Mouse (Mus musculus) thymus, postnatal 0 days (tissue): ENCODE measurements around the gene Nab2. TPM values are rescaled to one million over a fixed set of nuclear protein-coding genes. Genes with fewer than 3 reads are reported as not detected.

Experiments used
- DNase-seq: peaks from one replicate; pipeline ENCODE4 v3.0.0-alpha.2; 2015; ENCODE audit warnings: low spot score
- polyA plus RNA-seq: library from polyadenylated mRNA; unstranded; fragments of >200 nt; fragmentation: Nextera tagmentation; extraction: Ambion mirVana; gene quantifications from 2 replicates; pipeline ENCODE4 v1.2.1, GENCODE M21; 2015

The Nab2 gene
- polyA plus RNA-seq: 9.2 and 10.0 TPM in 2 replicates

DNA sequence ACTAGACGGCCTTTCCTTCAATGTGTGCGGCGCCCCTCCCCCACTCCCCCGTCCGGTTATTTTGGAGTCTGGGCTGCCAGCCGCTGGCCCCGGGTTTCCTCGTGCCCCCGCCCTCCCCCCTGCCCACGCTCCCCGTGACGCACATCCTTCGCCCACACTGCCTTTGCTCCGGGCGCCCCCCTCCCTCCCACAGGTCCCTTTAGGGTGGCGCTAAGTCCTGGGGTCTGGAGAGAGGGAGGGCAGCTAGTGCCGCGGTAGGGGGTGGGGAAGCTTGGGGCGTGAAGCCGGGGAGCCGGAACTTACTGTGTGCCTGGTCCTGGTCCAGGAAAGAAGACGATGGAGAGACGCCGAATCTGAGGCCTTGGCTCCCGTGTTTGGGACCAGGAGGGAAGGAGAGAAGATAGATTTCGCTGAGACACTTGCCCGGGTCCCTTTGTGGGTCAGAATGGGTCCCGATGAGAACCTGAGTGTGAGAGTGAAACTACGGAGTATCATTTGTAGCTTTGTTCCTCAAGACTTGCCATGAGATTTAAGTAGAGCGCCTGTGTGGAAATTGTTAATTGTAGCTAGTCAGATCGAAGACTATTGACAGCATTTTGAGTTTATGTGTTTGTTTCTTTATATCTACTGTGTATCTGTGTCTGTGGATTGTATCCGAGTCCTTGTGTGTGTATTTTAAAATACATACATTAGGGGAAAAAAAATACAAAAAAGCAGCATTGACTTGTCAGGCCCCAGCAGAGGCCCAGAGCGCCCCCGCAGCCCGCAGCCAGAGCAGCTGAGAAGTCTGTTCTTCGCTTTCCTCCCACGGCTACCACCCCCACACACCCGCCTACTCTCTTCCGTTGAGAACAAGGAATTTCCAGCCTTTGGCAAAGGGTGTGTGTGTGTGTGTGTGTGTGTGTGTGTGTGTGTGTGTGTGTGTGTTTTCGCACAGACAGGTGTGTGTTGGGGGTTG, at the start of gene Nab2:
Gene Nab2, minus strand, starts transcription at position 476 of the 958 bp plus-strand sequence.
- peak; percentile 74 for DNase-seq

DNA sequence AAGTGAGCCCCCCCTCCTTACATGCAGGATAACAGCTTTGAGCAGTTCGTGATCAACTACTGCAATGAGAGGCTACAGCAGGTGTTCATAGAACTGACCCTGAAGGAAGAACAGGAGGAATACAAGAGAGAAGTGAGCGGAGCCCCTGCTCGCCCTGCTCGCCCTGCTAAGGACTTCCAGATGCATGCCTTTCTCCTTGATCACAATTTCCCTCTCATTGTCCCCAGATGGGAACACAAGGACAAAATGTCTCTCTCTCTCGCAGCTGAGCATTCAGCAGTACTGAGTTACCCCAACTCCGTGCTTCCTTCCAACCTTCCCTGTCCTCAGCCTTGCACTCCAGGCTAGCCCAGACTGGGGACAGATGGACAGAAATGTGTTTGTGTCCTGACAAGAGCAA, 44.4 kb upstream of the Nab2 start:
- no peak for DNase-seq

DNA sequence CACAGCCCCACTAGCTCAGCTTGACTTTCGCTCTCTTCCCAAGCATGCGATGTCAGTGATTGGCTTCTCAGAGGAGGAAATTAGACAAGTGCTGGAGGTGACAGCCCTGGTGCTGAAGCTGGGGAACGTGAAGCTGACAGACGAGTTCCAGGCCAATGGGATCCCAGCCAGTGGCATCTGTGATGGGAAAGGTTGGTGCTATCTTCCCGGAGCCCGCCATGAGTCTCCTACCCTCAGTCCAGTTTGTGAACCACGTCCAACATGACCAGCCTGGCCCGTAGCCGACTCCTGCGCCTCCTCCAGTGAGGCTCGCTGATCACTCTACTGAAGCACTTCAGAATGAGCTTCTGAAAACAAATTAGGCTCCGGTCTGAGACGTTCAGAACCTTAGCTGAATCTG, 42.0 kb upstream of the Nab2 start:
- DNase-seq: no peak

DNA sequence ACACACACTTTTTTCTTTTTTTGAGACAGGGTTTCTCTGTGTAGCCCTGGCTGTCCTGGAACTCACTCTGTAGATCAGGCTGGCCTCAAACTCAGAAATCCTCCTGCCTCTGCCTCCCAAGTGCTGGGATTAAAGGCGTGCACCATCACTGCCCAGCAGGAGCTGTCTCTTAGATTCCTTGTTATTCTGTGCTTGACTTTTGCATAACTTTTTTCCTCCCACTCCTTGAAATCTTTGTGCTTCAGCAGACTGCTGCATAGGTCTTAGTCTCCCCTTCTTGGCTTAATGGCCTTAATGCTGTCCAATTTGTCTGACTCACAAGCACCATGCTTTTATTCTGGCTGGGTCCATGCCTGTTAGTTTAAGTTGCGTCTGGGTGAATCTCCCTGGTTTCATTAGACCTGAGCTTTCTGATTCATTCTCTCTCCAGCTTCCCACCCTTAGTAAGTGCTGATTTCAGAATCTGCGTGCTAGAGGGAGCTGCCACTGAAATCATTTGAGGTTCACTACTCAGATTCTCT, 40.5 kb upstream of the Nab2 start:
- DNase-seq: no peak

DNA sequence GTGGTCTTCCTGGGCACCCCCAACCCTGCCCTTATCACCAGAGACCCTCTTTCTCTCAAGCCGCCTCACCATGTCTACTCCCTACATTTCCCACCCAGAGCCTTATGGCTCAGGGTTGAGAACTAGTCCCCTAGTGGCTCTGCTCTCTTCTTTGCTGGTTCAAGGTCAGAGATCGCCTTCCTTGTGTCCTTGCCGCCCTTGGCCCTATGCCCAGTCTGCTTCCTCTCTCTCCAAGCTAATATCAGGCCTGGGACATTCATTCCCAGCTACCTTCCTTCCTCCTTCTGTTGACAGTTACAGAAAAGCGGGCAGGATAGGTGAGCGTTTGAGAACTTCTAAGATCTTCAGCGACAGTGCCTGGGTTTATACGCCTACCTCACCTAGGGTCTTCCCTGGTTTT, 39.4 kb upstream of the Nab2 start:
- no peak for DNase-seq

DNA sequence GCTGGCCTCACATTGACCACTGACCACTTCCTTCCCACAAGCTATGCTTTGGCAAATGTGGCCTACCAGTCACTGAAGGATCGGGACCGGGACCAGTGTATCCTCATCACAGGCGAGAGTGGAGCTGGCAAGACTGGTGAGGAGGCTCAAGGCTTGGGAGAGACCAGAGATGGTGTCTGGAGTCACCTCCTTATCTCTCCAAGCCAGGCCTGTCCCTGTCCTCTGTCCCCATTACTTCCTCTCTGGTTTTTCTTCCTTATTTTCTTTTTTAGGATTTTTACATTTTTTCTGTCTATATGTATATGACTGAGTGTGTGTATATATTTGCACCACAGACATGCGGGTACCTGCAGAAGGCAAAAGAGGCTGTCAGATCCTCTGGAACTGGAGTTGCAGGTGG, 37.4 kb upstream of the Nab2 start:
- no peak for DNase-seq

DNA sequence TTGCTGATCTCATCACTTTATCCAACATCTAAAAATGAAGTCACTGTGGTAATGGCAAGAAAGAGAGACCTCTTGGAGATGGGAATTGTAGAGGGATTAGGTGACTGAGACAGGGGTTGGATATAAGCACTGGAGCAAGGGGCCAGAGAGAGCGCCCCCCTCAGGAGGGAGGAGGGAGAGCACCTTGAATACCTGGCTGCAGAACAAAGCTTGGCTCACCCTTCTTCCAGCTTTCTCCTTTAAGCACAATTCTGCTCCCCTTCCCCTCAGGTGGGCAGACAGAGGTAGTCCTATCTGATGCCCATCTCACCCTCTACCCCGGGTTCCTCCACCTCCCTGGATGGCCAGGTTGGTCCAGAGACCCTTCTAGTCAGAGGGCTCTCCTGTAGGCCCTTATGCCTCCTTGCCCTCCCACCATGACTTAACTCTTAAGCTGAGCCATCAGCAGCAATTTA, 36.4 kb upstream of the Nab2 start, which contains the start of gene Myo1a:
Gene Myo1a, plus strand, starts transcription at position 405 of the 455 bp plus-strand sequence.
- DNase-seq: no peak

DNA sequence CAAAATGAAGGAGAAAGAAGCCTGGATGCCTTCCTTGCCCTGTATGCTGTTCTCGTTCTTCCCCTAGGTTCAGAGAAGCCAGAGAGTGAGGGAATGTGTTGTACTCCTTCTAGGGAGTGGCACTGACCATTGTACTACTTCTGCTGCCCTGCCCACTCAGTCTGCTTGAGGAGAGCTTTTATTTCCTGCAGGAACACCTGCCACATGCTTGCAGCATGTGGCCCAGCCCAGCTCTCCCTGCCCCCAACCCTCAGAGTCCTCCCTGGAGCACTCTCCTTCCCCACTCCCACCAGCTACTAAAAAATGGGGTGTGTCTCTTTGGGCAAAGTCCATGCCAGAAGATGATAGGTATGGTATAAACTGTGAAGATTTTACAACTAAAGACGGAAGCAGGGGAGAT, 35.9 kb upstream of the Nab2 start:
- no peak for DNase-seq

DNA sequence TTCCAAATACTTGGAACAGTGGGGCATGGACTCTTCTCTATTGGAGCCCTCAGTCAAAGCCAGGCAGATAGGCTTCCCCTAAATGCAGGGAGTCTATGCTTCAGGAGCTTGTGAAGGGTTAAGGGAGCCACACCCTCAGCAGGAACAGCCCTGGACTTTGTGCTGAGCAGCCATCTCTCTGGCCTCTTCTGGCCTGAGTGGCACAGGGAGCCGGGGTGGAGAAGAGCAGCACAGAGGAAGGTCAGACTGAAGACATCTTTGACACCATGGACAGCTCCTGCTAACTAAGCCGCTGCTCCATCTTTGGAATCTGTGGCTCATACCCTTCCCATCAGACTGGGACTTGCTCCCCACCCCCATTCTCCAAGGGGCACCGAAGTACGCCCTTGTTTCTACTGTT, 34.9 kb upstream of the Nab2 start:
- no peak for DNase-seq

DNA sequence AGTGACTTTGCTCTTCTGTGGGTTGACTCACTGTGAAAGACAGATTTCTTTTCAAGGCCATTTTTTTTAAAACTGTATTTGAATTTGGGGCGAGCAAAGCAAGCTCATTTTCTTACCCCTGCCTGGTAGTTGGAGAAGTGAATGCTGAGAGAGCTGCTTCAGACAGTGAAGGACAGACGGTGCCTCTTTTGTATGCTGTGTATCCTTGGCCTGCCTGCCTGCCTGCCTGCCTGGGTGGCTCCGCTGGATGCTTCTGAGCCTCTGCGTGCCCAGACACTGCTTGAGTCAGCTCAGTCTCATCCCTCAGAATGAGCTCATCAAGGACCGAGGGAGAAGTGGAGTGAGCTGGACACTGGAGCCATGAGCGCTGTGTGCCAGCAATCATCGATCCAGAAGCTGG, 30.6 kb upstream of the Nab2 start:
- DNase-seq: no peak

DNA sequence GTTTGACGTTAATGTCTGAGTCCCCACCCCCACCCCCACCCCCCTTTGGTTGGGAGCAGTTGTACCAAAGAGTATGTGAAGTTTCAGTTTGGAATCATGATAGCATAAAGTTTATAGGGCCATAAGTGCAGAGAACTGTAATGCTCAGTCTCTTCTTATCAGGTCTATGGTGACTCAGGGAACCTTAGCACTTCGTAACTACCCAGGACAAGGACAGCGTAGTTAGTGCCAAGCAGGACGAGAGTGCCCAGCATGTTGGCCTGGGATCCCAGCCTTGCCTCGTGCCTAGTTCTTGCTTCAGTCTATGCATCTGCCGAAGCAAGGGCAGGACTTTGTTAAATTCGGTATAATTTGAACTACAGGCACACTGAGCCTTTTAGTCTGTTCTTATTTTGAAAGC, 27.4 kb upstream of the Nab2 start:
- DNase-seq: no peak

DNA sequence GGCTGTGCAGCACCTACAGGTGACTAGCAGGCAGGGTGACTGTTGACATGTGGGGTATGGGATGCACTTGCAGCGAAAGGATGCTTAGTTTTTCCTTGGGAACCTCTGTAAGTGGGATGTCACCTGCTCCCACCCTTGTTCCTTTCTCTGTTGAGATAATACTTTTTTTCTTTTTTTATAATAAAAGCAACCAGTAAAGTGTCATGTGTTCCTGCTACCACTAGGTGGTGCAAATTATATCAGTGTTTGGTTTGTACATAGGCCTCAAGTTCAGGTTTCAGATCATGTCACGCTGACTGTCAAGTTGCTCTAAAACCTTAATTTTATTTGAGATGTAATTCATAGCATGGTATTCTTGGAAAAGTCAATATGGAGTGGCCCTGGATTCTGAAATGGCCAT, 26.3 kb upstream of the Nab2 start:
- DNase-seq: peak; percentile 38

DNA sequence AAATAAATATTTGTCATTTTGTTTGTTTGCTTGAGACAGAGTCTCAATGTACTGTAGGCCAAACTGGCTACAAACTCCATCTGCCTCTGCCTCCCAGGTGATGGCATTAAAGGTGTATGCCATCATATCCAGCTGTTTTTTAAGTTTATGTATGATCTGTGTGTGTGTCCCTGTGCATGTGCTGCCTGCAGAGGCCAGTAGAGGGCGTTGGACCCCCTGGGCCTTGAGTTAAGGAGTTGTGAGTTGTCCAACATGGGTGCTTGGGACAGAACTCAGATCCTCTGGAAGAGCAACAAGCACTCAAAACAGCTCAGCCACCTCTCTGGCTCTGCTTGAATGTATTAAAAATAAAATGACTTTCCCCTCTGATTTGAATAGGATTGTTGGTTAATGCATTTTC, 22.7 kb upstream of the Nab2 start:
- no peak for DNase-seq

DNA sequence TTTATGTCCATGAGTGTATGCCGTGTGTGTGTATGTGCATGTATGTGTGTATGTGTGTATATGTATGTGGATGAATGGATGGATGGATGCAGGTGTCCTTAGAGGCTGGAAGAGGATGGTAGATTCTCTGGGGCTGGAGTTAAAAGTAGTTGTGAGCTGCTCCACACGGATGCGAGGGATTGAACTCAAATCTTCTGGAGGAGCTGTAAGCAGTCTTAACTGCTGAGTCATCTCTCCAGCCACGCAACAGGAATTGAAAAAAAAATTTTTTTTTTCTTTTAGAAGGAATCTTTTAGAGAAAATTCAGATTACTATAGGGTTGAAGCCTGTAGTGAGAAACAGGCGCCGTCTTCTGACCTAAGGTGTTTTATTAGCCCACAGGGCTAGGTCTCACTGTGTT, 14.5 kb upstream of the Nab2 start:
- DNase-seq: no peak

DNA sequence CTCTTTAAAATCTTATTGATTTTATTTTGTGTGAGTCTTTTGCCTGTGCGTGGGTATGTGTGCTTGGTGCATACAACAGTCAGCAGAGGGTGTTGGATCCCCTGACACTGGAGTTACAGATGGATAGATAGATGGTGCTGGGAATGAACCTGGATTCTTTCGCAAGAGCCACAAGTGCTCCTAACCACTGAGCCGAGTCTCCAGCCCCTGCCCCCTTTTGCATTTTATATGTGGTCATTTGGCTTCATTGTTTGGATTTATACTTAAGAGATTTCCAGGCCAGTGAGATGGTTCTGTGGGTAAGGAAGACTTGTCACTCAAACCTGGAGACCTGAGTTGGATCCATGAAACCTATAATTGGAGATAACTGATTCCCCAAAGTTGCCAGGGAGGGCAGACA, 11.5 kb upstream of the Nab2 start:
- DNase-seq: no peak

DNA sequence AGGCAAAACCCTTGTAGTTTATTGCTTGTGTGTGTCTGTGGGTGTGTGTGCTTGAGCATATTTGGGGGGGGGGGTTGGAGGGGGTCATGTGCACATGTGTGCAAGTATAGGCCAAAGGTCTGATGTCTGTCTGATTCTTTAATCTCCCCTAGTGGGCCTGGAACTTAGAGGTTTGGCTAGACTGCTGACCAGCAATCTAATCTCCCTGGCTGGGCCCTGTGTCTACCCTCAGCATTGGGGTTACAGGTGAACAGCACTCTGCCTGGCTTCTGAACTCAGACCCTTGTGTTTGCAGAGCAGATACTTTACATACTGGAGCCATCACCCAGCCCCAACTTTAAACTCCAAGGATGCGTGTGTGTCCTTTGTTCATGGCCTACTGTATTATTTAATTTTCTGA, 10.8 kb upstream of the Nab2 start:
- DNase-seq: no peak

DNA sequence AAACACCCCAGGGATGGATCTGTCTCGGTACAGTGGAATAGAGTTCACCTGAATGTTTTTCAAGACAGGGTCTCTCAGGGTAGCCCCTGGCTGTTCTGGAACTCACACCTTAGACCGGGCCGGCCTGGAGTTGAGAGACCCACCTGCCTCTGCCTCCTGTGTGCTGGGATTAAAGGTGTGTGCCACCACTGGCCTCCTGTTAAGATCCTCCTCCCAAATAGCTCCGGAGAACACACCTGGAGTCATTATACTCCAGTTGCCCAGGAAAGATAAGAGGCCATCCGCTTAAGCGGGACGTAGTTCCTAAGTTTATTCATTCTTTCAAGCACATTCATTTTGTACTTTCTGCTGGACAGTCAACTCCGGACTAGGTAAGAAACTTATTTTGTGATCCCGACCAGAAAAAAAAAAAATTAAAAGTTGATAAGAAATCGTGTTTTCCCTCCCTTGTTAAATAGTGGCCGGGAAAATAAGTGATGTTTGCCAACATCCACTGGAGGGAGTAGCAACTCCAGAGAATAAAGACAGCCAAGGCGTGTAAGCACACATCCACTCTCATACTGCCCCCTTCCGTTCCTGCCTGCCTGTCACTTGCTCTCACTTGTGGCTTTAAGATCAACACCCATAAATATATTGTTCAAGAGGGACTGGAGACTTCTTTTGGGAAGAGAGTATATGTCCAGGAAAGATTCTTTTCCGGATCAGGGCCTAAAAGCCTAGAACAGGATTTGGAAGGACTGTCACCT, 9.4 kb upstream of the Nab2 start:
- peak; percentile 83 for DNase-seq

DNA sequence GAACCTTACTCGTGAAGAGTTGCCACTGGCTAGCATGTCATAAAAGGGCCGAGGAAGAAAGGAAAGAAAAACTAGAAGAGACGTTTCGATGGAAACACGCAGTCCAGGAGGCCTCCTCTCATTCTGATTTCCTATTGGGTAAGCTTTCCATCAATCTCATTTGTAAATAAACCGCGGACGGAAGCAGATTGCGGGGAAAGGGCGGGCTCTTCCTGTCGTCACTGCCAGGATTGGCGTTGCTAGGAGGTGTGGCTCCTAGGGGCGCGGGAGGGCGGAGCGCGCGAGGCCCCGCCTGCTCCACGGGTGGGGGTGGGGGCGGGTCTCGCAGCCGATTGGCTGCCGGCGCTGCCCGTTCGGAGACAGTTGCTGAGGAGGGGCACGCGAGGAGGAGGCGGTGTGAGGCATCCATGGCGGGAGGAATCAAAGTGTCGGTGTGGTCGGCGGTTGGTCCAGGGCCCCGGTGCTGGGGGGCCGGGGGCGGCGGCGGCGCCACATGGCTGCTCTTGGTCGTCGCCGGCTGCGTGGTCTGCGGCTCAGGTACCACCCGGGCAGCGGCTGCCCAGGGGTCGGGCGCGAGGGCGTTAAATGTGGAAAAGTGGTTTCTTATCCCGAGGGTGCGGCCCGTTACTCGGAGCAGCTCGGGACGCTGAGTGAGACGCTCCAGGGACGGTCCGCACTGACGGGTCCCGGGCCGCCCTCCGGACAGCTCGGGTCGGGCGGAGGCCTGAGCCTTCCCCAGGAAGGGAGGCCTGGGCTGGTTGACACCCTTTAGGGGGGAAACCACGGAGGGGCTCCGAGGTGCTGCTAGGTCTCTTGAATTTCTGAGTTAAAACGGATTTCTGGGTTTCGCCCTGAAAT, 8.6 kb upstream of the Nab2 start:
- peak; percentile 98 for DNase-seq

DNA sequence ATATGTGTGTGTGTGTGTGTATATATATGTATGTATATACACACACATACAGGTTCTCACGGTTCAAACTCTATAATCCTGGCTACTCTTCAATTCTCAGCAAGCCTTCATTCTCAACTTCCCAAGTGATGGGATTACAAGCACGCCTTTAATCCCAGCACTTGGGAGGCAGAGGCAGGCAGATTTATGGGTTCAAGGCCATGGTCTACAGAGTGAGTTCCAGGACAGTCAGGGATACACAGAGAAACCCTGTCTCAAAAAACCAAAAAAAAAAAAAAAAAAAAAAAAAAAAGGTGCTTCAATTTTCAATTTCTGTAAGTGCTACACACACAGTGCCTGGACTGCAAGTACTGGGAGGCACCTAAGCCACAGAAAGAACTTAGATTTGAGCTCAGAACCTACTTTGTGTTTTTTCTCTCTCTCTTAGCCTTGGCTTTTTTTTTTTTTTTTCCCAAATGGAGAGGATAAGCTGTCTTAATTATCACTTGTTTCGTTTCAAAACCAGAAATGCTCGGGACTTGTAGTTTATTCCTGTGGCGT, 7.6 kb upstream of the Nab2 start:
- DNase-seq: no peak

DNA sequence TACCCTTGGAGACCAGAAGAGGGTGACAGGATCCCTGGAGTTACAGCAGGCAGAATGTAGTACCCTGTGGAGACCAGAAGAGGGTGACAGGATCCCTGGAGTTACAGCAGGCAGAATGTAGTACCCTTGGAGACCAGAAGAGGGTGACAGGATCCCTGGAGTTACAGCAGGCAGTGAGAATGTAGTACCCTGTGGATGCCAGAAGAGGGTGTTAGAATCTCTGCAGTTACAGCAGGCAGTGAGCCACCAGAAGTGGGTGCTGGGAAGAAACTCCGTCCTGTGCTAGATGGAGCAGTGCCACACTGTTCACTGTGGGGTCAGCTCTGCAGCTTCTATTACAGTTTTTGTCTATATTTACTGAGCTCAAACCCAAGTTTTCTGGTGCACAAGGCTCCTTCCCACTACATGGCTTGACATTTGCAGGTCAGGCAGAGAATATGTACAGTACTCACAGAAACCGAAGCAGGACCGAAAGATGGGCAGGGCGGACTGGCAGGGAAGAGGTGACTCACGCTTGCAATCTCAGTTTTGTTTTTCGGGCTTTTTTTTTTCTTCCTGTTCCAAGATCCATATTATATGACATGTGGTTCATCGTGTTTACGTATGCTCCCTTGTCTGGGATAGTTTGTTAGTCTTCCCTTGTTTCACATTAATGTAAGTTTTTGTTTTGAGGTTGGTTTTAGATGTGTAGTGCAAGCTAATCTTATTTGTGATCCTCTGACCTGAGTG, 6.6 kb upstream of the Nab2 start:
- DNase-seq: peak; percentile 74
